Mouse (Mus musculus): ENCODE measurements around the gene Rhoh. TPM values are rescaled to one million over a fixed set of nuclear protein-coding genes. Genes with fewer than 3 reads are reported as not detected.

Rhoh gene
- under 1 TPM; 0.86 to 0.92 TPM for total RNA-seq (2021)

DNA sequence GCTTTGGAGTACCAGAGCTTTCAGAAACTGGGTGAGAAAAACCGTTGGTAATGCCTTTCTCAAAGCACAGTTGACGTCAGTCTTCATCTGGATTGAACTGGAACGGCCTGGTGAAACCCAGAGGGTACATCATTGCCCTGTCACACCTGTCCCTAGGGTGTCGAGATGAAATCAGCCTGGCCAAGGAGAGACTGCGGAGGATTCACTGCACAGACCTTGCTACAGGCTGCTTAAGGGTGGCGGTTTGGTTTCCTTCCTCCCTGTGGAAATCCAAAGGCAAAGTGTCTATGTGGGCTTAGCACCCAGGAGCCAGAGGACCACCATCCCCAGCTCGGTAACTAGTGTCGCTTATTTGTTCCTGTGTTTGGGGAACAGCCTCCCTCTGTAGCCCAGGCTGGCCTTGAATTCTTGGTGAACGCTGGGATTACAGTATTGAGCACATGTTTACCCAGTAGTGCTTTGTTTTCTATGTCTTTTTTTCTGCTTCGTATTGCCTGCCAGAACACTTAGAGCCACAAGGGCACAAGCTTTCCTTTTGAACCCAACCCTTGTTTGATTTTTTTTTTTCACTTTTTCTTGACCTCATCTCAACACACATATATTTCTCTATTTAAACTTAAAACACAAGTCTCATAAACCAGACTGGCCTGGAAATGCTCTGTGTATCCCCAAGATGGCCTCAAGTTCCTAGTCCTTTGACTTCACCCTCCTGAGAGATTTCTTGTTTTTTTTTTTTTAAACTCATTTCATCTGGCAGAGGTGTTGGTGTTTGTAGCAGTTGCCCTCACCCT is at the start of gene Rhoh:
Gene Rhoh, plus strand, starts transcription at position 60 of the 791 bp plus-strand sequence.
- intact Hi-C loops (cut with DNase I), result no loop called here
- no peak for DNase-seq

DNA sequence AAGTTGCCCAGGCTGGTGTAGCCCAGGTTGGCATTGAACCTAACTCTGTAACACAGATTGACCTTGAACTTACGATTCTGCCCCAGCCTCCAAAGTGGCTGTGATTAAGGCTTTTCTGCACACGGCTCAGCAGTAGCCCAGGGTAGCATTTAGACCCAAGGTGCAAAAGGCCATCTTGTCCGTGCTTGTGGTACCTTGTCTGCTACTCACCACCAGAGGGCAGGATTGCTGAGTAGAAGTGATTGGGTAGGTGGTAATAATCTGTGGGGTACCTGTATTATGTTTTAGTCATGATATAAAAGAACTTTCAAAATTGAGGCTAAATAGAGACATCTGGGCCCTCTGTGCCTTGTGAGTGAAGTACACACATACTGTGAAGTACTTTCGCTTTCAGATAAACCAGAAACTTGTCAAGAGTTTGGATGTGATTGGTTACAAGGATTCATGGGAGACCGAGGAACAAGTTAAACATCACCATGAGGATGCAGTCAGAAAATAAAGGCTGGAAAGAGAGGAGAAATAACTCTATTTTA is 37.3 kb upstream of the Rhoh start:
- intact Hi-C loops (cut with DNase I), result loop anchor here (1.0 kb wide), 1 partner anchor 115 kb away; no protein-coding TSS in a partner anchor
- peak; percentile 37 to 64 for DNase-seq

DNA sequence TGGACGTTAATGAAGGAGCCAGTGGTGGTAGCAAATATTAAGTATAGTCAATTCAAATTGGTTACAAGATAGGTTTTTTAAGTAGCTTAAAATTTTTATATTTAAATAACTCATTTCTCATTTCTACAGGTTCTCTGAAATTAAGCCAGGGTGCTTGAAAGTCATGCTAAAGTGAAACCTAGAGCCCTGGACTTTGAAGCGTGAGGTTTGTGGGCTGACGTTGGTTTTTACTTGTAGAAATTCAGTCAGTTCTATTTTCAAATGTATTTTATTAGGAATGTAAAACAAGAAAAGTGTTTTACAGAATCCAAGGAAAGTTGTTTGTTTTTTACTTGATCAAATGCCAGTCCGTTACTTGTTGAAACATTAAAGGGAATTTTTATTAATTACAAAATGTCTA is 34.5 kb upstream of the Rhoh start:
- intact Hi-C loops (cut with DNase I), result no loop called here
- no peak for DNase-seq

DNA sequence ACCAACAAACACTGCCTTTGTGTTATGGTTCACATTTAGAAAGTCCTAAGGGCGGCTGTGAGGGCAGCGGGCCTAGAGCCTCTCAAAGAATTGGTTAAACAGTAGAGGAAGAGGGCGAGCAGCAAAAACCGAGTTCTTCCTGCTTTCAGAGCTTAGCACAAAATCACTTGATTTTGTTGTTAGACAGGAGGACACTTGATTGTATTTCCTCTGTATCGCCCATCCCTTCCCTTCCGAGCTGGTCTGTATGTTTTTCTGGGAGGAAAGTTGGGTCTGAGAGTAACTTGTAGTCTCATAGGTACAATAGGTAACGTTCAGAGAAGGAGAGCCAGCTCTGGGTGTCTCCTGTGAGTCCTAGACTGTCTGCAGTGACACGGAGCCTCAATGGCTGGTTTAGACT is 33.9 kb upstream of the Rhoh start:
- DNase-seq, result no peak
- intact Hi-C loops (cut with DNase I), result no loop called here

DNA sequence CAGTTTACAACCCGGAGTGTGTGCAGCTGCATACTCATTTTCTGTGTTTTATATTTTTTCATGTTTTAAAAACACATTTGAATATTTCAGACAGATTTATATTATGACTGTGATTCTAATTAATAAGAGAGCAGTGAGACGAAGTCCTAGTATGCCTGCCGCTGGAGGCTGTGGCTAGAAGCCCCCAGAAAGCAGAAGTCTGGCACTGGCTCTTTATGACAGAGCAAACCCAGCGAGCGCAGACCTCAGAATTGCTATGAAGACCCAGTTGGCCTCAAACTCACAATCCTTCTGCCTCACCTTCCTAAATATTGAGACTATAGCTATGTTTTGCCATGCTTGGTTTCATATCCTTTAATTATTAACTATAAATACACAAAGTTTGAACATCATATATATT is 32.8 kb upstream of the Rhoh start:
- intact Hi-C loops (cut with DNase I), result no loop called here
- DNase-seq, result no peak

DNA sequence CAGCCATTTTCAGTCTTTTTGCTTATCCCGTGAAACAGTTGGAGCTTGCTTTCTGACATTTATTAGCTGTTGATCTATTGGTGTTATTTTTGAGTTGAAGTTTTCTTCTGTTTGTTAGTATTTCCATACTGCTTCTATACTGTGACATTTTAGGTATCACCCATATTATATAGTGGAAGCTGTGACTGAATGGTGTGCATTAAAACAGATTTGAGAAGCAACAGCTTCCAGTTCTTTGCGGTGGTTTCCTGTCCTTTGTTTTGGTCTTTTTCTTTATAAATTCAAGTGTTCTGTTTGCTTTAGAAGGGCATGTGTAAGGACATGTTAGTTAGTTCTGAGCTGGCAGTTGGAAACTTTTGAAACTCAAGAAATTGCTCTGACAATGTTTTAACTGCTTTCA is 32.0 kb upstream of the Rhoh start:
- intact Hi-C loops (cut with DNase I), result no loop called here
- no peak for DNase-seq

DNA sequence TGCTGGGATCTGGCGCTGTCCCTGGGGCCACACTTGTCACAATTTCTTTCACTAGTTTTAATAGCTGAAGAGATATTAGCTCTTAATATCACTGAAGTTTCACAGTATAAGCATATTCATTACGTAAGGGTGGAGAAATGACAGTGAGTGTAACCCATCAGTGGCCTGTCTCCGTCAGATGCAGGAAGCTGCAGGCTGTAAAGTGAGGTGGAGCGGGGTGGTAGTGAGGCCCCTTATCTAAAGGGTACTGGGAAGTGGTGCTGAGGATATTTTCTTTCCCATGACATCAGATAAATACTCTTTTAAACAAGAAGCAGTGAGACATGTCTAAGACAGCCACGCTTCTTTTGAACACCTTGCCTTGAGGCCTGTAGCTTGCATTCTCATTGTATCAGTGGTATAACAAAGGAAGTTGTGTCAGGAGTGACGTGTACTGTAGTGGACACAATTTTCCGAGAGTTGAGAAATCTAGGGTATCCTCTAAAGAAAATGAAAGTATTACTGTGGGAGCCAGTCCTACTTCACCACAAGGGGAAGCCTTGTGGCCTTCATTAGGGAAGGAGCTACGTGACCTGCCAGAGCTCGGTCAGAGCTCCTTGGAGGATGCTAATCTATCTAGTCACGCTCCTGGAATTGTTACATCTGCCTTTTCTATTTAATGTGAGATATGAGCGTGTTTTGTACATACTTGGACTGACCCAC is 28.9 kb upstream of the Rhoh start:
- peak in 1 of 2 experiments; percentile 4 for DNase-seq
- intact Hi-C loops (cut with DNase I), result no loop called here

DNA sequence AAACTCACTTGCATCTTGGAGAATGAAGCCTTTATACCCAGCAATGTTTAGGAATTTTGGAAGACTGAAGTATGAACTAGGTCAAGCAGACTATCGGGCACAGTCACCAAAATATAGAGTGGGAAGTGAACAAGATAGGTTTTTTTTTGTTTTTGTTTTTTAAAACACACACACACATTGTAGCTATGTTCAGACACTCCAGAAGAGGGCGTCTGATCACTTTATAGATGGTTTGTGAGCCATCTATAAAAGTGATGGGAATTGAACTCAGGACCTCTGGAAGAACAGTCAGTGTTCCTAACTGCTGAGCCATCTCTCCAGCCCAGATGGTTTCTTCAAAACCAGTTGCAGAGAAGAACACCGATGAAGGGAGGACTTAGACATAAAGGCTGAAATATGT is 27.9 kb upstream of the Rhoh start:
- intact Hi-C loops (cut with DNase I), result no loop called here
- no peak for DNase-seq

DNA sequence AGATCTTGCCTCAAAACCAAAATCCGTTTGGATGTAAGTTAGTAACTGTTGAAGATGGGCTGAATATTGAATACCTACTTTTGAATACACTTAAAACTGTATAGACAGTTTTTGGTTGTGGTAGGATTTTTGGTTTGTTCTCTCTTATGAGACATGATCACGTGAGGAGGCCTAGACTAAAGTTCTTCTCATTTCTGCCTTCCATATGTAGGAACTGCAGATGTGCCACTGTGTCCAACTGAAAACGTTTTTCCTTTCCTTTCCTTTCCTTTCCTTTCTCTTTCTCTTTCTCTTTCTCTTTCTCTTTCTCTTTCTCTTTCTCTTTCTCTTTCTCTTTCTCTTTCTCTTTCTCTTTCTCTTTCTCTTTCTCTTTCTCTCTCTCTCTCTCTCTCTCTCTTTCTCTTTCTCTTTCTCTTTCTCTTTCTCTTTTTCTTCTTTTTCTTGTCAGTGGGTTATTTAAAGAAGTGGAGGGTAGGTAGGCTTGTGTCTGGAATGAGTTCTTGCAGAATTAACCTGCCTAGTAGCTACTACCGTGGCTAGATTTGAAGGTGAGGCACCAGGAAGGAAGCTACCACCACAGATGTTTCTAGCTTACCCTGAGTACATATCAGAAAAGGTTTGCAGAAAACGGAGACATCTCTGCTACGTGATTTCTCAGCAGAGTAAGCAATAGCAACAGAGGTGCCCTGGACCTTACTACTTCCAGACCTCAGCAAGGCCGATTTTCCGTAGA is 27.1 kb upstream of the Rhoh start:
- intact Hi-C loops (cut with DNase I), result no loop called here

DNA sequence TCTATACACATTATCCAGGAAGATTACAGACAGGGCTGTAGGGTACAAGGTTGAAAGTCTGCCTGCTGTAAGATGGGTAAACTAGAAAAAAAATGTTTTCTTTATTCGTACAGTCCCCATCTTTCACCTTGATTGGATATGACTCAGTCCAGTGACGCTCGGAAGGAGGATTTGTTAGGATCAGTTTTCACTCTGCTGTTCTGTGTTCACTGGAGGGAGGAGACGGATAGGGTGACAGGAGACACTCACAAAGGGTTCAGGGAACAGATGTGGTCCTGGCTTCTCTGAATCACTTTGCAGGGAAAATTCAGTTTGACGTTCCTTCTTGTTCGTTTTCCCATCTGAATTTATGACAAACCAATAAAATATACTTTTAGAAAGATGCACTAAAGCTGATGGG is 23.0 kb upstream of the Rhoh start:
- no peak for DNase-seq
- intact Hi-C loops (cut with DNase I), result loop anchor here (5.0 kb wide), 1 partner anchor 44 kb away; no protein-coding TSS in a partner anchor

More for the DNA sequence above, 27.1 kb upstream of the Rhoh start:
- DNase-seq, result no peak

DNA sequence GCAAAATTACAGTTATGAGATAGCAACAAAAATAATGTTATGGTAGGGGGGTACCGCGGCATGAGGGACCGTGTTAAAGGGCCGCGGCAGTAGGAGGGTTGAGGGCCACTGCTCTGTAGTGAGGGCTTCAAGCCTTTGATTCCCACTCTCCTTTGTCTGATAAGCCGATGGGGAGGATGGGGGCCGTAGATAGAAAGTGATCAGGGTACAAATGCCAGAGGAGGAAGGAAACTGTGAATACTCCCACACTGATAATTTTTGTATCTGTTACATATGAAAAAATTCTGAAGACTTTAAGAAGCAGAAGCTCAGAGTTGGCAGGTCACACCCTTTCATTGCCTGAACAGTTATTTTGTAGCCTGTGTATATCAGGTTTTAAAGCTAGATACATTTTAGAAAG is 18.1 kb upstream of the Rhoh start:
- intact Hi-C loops (cut with DNase I), result no loop called here
- DNase-seq, result no peak

DNA sequence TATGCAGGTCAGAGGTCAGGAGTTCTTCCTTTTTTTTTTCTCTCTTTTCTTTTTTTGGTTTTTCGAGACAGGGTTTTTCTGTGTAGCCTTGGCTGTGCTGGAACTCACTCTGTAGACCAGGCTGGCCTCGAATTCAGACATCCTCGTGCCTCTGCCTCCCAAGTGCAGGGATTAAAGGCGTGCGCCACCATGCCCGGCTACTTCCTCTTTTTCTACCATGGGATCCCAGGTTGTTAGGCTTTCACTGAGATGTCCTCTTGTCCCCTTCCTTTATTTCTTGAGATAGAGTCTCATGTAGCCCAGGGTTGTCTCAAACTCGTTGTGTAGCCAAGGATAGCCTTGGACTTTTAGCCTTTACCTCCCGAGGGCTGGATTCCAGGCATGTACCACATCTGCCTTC is 14.5 kb upstream of the Rhoh start:
- intact Hi-C loops (cut with DNase I), result no loop called here
- no peak for DNase-seq

DNA sequence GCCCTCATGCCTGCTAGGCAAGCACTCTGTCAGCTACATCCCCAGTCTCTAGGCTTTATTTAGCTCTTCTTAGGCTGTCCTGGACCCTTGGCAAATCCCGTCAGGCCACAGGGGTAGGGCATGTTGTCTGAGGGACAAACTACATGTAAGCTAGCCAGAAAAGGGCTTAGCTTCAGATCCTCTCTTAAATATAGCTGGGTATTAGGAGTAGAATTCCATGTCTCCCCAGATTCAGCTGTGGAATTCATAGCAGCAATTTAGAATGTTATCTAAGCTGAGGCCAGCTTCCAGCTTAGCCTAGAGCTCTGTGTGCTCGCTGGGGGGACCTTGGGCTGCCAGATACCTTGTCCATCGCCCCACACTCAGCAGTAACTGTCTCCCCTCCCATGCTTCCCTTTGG is 14.1 kb upstream of the Rhoh start:
- no peak for DNase-seq
- intact Hi-C loops (cut with DNase I), result no loop called here

DNA sequence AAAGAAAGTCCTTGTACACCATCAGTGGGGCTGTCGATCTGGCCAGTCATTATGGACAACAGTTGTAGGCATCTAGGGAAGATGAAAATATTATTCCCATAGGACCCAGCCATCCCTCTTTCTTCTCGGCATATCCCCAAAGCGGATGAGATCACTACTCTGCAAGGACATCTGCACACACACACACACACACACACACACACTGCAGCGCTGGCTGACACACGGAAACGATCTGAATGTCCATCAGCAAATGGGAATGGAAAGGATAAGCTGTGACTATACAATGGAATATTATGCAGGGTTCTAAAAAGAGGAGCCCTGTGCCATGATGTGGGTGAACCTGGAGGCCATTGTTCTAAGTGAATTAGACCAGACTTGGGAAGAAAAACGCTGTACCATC is 13.4 kb upstream of the Rhoh start:
- intact Hi-C loops (cut with DNase I), result no loop called here

DNA sequence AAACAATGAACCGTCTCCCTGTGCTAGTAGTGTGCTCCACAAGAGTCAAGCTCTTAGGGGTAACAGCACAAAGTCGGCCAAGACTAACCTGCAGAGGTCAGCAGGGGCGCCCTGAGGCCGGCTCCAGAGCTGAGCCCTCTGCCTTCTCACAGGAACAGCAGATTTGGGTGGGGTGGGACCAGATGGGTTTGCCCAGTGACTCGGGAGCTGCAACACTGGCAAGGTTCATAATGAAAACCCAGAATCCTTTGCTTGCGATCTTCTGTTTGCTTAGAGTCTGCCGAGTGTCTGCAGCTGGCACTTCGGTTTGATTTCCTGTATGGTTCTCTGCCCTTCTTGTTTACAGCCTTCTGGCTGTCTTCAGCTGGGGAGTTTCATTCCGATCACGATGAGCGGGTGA is 10.2 kb upstream of the Rhoh start:
- intact Hi-C loops (cut with DNase I), result no loop called here
- DNase-seq, result no peak

More for the DNA sequence above, 13.4 kb upstream of the Rhoh start:
- DNase-seq, result no peak

DNA sequence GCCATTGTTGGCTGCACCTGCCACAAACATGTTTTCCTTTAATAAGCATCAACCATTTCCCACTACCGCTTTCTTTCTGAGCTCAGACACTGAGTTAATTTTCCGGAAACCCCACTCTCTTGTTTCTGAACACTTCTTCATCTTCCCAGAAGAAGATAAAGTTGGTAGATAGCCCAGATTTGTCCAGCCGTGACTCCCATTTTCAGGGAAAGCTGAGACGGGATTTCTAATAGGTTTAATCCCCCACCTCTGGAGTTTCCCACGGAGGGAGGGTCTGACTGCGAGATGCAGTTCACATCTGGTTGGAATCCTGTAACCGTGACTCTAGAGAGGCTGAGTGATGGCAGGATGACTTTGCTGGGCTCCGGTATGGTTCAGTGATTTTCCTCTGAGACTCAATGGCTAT is 6.2 kb upstream of the Rhoh start:
- intact Hi-C loops (cut with DNase I), result no loop called here
- DNase-seq, result no peak

DNA sequence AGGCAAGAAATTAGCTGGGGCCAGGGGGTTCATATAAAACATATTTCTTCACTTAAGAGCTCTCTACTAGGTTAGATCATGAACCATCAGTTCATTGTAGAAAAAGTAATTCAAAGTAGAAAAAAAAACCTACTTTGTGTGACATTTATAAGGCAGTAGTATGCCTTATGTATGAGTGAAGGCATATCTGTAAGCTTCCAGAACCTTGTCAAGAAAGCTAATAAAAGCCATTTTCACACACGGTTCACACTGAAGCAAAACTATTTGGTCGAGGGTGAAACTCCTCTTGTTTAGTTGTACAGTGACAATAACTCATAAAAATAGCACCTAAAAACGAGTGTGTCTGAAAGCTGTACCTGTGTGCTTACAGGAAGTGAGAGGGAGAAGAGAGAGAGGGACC is 5.4 kb upstream of the Rhoh start:
- intact Hi-C loops (cut with DNase I), result no loop called here

DNA sequence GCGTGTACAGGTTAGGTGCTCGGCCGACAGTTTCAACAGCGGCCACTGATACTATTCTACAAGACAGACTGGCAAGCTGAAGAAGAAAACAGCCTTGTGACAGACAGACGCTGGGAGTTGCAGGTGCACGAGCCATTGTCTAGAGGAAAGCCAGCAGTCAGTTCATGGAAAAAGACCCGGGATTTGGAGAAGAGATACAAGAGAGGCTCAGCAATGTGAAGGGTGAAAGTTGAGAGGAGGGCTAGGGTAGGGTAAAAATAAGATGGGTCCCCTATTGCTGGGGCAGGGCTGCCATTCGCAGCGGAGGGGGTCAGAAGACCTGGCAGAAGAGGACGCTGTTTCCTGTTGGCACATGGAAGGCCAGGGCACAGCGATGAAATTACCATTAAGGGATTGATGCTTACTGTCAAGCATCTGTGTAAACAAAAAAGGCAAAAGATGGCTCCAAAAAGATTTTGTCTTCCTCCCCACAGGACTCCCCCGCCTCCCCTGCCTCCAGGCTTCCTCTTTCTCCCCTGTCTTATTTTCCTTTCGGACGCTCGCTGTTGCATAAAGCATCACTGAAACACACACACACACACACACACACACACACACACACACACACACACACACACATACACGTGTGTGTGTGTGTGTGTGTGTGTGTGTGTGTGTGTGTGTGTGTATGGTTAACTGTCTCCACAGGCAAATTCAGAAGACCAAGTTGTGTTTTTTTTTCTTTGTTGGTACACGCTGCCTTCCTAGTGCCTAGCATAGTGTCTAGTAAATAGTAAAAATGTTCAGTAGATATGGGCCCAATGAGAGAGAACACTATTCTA is 4.2 kb upstream of the Rhoh start:
- no peak for DNase-seq
- intact Hi-C loops (cut with DNase I), result no loop called here

More for the DNA sequence above, 5.4 kb upstream of the Rhoh start:
- DNase-seq, result no peak

DNA sequence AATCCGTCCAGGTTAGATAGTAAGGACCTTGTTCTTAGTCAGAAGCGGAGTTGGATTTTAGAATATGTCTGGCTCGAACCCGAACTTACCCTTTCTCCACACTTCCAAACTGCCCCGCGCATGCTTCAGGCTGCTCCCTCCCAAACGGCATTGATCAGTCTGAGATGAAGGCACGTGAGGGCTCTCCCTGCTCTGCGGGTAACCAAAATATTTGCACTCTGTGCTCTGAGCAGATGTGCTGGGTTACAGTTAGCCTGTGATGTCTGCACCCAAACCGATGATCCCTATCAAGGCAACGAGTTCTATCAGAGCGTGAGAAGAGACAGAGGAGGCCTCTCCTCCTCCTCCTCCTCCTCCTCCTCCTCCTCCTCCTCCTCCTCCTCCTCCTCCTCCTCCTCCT is 3.1 kb upstream of the Rhoh start:
- intact Hi-C loops (cut with DNase I), result no loop called here
- no peak for DNase-seq

DNA sequence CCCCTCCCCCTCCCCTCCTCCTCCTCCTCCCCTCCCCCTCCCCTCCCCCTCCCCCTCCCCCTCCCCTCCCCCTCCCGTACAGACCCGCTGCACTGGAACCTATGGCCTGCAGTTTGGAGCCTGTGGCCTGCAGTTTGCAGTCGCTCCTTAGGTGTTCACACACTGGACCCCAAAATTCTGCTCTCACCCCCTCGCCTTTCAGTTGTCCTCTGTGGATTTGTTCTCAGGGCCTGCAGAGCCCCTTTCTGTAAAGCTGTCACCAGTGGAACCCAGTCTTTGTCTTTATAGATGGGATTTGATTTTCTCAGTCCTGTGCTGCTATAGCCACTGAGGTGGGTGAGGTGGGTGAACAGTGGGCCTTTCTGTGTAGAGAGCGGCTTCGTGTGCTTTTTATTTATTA is 2.7 kb upstream of the Rhoh start:
- intact Hi-C loops (cut with DNase I), result no loop called here
- DNase-seq, result no peak
